Mouse (Mus musculus) cerebellum, adult 2 months (tissue): ENCODE measurements around the gene Rsrc2.

Experiments
- CTCF ChIP-seq: fragments of 200-500 bp; IDR thresholded peaks from 2 replicates; pipeline ENCODE4 v1.5.1; 2011; ENCODE audit warnings: low read depth, mild to moderate bottlenecking, control low read depth, low read length, moderate library complexity, borderline replicate concordance; ENCODE audit not compliant: insufficient read depth
- POLR2A ChIP-seq: fragments of 200-500 bp; IDR thresholded peaks from 2 replicates; pipeline ENCODE4 v1.6.1; 2011; ENCODE audit warnings: low read length, control low read depth, borderline replicate concordance; ENCODE audit not compliant: insufficient read depth

GRCm38 (mm10) chr5:123747604-123748003 lies 1.6 kb downstream of the Rsrc2 start:
- TF ChIP-seq CTCF, result no peak
- no peak for TF ChIP-seq POLR2A
